Mouse (Mus musculus) erythroid progenitor cell, adult 5-6 weeks (primary cell): ENCODE measurements around the gene Fcer2a. TPM values are rescaled to one million over a fixed set of nuclear protein-coding genes. Genes with fewer than 3 reads are reported as not detected.

Experiments used
- ATAC-seq: replicated peaks from 2 replicates; pipeline ENCODE4 v1.8.0; 2016; ENCODE audit warnings: moderate number of reproducible peaks, mild to moderate bottlenecking, moderate TSS enrichment, inconsistent platforms; ENCODE audit not compliant: poor library complexity, low FRiP score, severe bottlenecking
- total RNA-seq, 2 experiments: library from RNA; stranded (forward) in 1 of 2; stranded (reverse) in 1 of 2; fragments of 150-400 nt in 1 of 2; fragments of 186-747, 209-891 nt in 1 of 2; gene quantifications; 2 replicates each; pipeline versions ENCODE4 v1.2.3 to v1.2.4; 2015 to 2017; ENCODE audit warnings: low replicate concordance in 2 of 2

Fcer2a gene
- 2.9 TPM in 1 of 2 replicates, not detected in the other for total RNA-seq (2015; ENCODE audit: low replicate concordance)
- total RNA-seq (2017; ENCODE audit: low replicate concordance): 1.2 TPM in 1 of 2 replicates, not detected in the other

GRCm38 (mm10) chr8:3694121-3694520 is at the start of gene Fcer2a:
Fcer2a (minus strand) TSS chr8:3694175.
- ATAC-seq: no peak

GRCm38 (mm10) chr8:3736947-3737346 is 43.0 kb upstream of the Fcer2a start:
- no peak for ATAC-seq

DNA sequence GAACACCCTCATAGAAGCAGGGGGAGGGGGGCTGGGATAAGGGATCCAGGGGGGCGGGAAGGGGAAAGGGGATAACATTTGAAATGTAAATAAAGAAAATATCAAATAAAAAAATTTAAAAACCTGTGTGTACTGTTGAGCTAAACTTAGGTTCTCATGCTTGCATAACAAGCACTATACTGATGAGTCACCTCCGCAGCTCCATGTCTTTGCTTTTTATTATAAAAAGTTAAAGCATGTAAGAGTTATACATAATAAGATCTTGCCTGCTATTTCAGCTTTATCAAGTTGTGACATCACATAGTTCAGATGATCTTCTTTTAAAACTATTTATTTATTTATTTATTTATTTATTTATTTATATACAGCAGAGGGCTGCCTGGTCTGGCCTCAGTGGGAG is 41.6 kb upstream of the Fcer2a start:
- ATAC-seq: no peak

DNA sequence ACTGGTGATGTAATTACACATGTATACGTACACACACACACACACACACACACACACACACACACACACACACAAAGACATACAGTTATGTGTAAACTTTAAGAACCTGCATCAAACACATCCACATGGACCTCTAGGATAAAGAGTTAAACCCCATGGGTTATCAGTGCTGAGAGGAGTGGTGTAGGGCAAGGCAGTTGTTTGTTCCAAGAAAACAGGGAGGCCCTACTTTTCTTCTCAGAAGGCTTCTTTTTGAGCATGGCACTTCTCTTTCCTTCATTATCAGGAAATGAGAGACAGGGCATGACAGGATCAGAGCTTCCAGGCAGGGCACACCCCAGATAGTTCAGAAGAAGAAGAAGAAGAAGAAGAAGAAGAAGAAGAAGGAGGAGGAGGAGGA is 40.1 kb upstream of the Fcer2a start:
- ATAC-seq: no peak

- no peak for ATAC-seq
Measured at GRCm38 (mm10) chr8:3721041-3721440, 27.1 kb upstream of the Fcer2a start.

GRCm38 (mm10) chr8:3720551-3720950 is 26.6 kb upstream of the Fcer2a start, which contains the start of gene Clec4g:
Clec4g (minus strand) TSS chr8:3720651.
- ATAC-seq: no peak

DNA sequence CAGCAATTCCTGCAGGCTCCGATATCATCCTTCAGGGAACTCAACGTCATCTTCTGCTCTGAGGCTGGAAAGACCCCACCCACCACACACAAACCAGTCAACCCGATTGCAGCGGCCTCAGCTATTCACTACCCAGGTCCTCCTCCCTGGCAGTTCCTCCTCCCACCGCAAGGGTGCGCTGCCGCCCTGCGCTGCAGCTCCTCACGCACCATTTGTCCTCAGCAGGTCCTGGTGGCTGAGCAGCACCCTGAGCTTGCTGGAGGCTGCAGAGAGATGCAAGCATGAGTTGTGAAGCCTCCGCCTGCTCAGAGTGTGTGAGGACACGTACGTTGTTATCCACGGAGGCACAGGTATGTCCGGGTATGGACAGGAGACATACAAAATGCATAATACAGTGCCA is 24.6 kb upstream of the Fcer2a start:
- peak; percentile 79 for ATAC-seq

GRCm38 (mm10) chr8:3717321-3717954 is 23.5 kb upstream of the Fcer2a start:
- ATAC-seq: no peak

- no peak for ATAC-seq
Measured at GRCm38 (mm10) chr8:3711646-3712045, 17.7 kb upstream of the Fcer2a start.

GRCm38 (mm10) chr8:3710312-3710711 is 16.3 kb upstream of the Fcer2a start:
- ATAC-seq: no peak

DNA sequence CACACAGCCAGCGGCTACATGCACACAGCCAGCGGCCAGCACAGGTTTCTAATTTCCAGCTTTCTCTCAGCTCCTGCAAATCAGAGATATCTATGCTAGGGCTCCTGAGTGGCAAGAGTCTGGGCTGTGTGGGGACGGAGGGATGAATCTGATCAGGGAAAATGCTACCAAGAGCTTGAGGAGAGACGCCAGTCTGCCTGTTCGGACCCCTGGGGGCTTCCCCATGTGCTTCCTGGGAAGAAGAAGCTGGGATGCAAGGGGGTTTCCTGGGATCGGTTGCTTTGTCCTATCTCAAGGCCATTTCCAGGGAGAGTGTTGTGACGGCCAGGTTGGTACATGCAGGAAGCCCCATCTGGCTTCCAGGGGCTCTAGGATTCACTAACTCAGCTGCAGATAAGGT is 13.6 kb upstream of the Fcer2a start:
- no peak for ATAC-seq

DNA sequence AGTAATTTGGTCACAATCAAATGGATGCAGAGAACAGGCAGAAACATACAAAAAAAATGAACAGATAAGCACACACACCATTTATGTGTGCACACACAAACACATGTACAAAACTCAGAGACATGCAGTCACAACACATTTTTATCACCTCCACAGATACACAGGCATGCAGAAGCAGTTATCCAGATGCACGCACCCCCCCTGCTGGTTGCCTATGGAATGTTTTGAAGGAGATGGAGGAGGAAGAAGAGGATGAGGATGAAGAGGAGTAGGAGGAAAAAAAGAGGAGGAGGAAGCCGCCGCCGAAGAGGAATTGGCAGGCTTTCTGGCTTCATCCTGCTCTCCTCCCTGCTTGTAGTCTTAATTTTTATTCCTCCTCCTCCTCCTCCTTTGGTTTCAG is 11.7 kb upstream of the Fcer2a start:
- no peak for ATAC-seq

DNA sequence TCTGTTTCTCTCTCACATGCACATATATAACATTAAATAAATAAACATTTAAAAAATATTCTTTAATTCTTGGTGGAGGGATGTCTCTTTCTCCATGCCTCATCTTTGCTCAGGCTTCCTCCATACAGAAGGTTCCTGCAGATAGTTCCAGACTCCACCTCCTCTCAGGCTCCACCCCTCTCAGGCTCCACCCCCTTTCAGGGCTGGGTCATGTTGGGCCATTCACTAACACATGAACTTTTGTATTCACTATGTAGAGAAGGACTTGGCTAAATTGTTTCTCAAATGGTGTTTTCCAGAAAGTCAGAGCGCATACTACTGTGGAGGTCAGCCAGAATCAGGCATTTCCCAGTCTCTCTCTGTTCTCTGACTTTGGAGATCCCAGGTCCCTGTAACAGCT is 7.5 kb upstream of the Fcer2a start:
- ATAC-seq: no peak

GRCm38 (mm10) chr8:3690774-3691173 is 3.2 kb downstream of the Fcer2a start:
- ATAC-seq: no peak

DNA sequence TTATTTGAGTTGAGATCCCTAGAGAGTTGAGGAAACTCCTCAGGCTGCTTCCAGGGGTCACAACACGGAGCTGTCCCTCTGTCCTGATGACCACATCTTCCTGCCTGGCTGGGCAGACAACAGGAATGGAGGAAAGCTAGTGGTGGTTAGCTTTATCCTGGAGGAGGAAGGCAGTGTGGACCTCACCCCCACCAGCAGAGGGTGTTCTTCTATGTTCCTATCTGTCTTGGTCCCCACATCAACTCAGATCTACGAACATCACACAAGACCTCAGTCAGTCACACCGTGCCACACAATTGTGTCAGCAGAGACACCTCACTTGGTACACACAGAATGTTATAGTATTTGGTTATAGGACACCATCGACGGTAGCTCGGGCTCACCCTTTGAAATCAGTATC is 6.4 kb downstream of the Fcer2a start:
- ATAC-seq: no peak

DNA sequence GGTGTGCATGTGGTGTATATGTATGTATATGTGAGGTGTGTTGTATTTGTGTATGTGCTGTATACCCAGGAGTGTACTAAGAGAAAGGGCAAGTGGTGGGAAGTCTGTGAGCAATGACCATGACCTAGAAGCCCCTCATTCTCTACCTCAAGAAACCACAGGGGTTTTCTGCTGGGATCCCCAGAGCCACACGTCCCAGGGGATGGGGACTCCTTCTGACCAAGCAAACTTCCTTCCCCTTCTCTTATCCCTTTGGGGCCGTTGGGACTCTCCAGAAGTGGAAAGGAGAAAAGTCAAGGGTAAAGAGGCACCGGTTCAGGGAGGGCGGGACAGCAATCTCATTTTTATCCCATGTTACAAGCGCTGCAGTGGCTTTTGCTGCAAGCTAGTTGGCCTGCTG is 8.6 kb downstream of the Fcer2a start:
- no peak for ATAC-seq

DNA sequence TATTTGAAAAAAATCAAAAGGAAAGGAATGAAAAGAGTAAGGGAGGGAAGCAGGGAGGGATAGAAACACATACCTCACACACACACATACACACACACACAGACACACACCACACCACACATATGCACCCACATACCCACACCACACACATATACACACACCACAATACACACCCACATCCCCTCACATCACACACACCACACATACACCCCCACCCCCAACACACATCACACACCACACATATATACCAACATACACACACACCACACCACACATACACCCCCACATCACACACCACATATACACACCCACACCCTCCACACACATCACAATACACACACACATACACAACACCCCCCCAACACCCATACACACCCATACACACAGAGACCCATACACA is 9.4 kb downstream of the Fcer2a start:
- ATAC-seq: no peak

DNA sequence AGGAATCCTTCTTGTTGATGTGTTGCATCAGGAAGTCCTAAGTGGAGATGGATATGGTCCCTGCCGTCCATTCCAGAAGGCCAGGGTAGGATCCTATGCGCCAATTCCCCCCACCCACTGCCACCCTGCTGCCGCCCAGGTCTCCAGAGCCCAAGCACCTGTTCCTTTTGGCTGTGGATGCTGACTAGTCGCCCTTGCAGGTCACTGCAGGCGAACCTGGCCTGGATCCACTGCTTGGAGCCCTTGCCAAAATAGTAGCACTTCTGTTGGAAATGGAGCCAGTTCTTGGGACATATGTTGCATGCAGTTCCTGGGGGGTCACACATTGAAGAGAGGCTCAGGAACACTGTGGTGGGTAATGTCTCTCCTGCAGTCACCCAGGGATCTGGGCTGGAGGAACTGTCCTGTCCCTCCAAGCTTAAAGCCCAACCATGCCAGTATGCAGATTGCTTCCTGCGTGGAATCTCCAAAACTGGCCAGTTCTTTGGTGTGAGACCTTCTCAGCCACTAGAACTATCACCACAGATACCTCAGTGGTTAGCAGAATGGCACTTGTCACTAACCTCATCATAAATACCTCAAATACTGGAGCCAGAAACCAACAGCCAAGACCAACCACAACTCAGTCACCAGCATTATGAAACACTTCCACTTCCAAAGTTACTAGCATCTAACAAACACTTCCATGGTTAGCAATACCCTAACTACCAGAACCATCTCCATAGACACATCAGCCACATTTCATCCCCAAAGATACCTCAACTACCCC is 10.4 kb downstream of the Fcer2a start:
- ATAC-seq: no peak

DNA sequence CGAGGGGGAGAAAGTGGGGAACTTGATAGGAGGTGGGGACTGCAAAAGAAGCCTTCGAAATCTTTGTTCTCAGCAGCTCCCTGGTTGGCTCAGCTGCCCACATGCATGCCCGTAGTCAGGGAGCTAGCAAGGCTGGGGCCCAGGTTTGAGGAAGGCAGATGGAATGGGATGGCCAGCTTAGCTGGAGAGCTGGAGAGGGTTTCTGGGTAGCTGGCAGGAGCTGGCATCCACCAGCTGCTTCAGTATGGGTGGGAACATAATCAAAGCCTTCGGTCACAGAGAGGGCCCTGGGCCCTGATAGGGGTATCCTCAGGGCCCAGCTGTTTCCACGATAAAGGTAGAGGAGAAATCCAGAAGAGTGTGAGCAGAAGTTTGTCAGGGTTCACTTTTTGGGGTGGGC is 11.5 kb downstream of the Fcer2a start:
- ATAC-seq: no peak

DNA sequence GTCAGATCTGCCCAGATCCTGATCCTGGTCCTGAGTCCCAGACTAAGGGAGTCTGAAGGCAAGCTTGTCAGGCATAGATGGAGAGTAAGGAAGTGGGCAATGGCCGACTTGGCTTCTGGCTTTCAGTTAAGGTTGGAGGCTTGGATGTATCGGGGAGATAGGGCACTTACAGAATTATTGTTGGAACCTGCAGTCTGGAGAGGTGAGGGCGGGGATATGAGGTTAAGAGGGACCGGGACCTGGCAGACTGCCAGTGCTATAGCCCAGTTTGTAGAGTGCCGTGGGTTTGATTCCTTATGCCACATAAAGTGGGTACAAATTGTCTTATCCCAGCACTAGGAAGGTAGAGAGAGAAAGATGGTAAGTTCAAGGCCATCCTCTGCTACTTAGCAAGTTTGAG is 14.3 kb downstream of the Fcer2a start:
- ATAC-seq: no peak

- no peak for ATAC-seq
Measured at GRCm38 (mm10) chr8:3679236-3679635, 14.7 kb downstream of the Fcer2a start.
